Mouse (Mus musculus) forebrain, embryonic 14.5 days (tissue): Measurements from ENCODE around the gene Usp49. TPM values are rescaled to one million over a fixed set of nuclear protein-coding genes. Genes with fewer than 3 reads are reported as not detected.

Experiments used
- ATAC-seq: fragments of 200-750 bp; cut with Nextera tagmentation; 2 replicates; pipeline ENCODE4 v1.8.0; 2017; ENCODE audit warnings: mild to moderate bottlenecking, moderate library complexity
- DNase-seq: peaks from one replicate; pipeline ENCODE4 v3.0.0-alpha.2; 2015; ENCODE audit warnings: low spot score
- H3K27ac ChIP-seq: fragments of 300-500 bp; sonication (generic); 2 replicates; pipeline ENCODE4 v1.5.1; 2014; ENCODE audit warnings: low read depth, mild to moderate bottlenecking, control low read depth, low read length, moderate library complexity
- H3K27me3 ChIP-seq: fragments of 300-500 bp; sonication (generic); replicated peaks from 2 replicates; pipeline ENCODE4 v1.6.1; 2014; ENCODE audit warnings: low read length, control low read depth, mixed read lengths; ENCODE audit not compliant: control insufficient read depth, insufficient read depth
- H3K36me3 ChIP-seq: fragments of 300-500 bp; sonication (generic); 2 replicates; pipeline ENCODE4 v1.6.1; 2014; ENCODE audit warnings: low read length, control low read depth; ENCODE audit not compliant: control insufficient read depth, insufficient read depth
- H3K4me1 ChIP-seq: fragments of 300-500 bp; sonication (generic); 2 replicates; pipeline ENCODE4 v1.6.1; 2014; ENCODE audit warnings: antibody characterized with exemption, low read length, control low read depth; ENCODE audit not compliant: control insufficient read depth, insufficient read depth
- H3K4me2 ChIP-seq: fragments of 300-500 bp; sonication (generic); 2 replicates; pipeline ENCODE4 v1.6.1; 2014; ENCODE audit warnings: mild to moderate bottlenecking, control low read depth, low read length
- H3K4me3 ChIP-seq: fragments of 300-500 bp; sonication (generic); 2 replicates; pipeline ENCODE4 v1.5.1; 2014; ENCODE audit warnings: low read depth, low read length, control low read depth
- H3K9ac ChIP-seq: fragments of 300-500 bp; sonication (generic); 2 replicates; pipeline ENCODE4 v1.6.1; 2014; ENCODE audit warnings: mild to moderate bottlenecking, low read length, control low read depth, moderate library complexity
- H3K9me3 ChIP-seq: fragments of 300-500 bp; sonication (generic); replicated peaks from 2 replicates; pipeline ENCODE4 v1.6.1; 2016; ENCODE audit warnings: low read length, control low read depth, mixed read lengths; ENCODE audit not compliant: control insufficient read depth
- WGBS: fragments of 180-500 bp; shearing (Covaris S2); extraction: QIAGEN DNeasy Blood & Tissue Kit; methylation state at CpG from one replicate; pipeline ENCODE4 v1.1.7; 2014; 5-methylcytosine and 5-hydroxymethylcytosine counted together
- polyA plus RNA-seq: library from polyadenylated mRNA; unstranded; fragments of >200 nt; fragmentation: Nextera tagmentation; extraction: Ambion mirVana; gene quantifications from 2 replicates; pipeline ENCODE4 v1.2.1, GENCODE M21; 2014

Gene Usp49
- polyA plus RNA-seq, 1 experiment from 2014 or later: 6.6 TPM

DNA sequence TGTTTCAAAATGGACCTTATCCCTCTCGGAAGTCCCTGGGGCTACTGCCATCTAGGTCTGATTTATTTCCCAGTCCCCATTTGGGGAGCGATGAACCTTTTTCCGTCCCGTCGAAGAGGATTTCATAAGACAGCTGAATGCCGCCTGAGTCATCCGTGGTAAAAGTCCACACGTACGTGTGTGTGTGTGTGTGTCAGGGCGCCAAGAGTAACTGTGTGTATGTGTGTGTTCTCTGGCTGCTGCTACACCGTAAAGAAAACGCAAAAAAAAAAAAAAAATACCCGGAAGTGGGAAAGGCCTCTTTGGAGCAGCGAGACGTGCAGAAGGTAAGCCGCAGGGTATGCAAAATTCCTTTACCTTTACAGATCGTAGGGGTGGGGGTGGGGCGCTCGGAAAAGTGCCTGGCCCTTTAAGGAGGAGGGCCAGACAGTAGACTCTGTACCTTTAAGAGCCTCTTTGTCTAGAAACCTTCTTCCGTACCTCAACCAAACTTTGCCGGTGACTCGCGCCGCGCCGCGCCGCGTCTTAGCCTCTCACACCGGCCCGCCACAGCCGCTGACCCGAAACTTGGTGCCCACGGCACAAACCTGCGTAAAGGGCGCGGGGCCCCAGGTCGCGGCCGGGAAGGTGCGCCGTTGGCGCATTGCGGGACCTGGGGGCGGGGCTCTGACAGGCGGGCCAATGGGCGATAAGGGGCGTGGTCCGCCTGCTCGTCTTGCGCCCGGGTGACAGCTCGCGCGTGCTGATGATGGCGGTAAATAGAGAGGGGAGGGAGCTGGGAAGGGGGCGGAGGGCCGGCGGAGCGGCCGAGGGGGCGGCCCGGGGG, 1.4 kb upstream of the Usp49 start:
- WGBS: under 1% methylated on average over 60 of the region's 63 CpGs
- DNase-seq: peak; percentile 97
- Histone ChIP-seq H3K9ac (peak overlapping the region; percentile 72), H3K4me1 (peaks cover 24% of the 10 kb centered on the region), H3K9me3 (no peaks in the 10 kb centered on the region), H3K4me3 (peak overlapping the region; percentile 52), H3K36me3 (peaks cover 17% of the 10 kb centered on the region), H3K4me2 (peak overlapping the region; percentile 90), H3K27ac (peak overlapping the region; percentile 96), H3K27me3 (no peaks in the 10 kb centered on the region)
- peak; percentile 94 for ATAC-seq

DNA sequence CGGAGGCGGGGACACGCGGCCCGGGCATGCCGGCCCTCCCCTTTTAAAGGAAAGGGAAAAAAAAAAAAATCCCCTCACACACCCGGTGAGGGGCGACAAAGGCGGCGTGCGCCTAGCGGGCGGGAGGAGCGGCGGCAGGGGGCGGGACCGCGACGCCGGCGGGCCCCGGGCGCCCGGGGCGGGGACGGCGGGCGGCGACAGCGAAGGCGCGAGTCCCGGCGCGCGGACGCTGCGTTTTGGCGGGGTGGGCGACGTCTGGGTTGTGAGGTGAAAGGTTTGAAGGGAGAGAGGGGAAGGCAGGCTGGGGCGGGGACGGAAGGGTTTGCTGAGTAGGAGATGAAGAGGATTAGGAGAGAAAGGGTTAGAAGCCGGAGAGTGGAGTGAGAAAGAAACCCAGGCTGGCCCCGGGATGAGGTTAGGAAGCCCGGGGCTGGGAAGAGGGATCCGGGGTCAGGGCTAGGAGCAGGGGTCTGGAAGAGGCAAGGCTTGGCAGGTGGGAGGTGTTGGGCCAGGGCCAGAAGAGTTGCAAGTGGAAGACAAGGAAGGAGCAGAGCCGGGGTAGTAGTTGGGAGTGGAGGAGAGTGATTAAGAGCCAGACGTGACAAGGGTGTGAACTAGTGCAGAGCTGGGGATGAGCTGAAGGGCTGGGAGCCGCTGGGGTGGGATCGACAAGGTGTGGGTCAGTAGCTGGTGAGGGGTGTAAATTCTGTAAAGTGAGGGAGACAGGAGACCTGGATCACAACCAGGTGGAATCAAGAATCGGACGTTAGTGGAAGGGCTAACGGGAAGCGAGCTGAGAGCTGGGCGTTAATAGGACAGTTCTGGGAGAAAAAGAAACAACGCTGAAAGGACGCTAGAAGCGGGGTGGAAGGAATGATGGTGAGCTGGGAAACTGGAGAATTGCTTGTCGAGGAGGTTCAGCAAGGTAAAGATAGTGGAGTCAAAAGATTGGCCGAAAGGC, 493 bp upstream of the Usp49 start:
- Histone ChIP-seq H3K36me3 (peaks cover 12% of the 10 kb centered on the region; the same call in 1 of the 2 replicates), H3K9me3 (no peaks in the 10 kb centered on the region), H3K9ac (peak overlapping the region; percentile 72), H3K4me2 (peak overlapping the region; percentile 90), H3K4me1 (peaks cover 24% of the 10 kb centered on the region), H3K27me3 (no peaks in the 10 kb centered on the region), H3K27ac (peak overlapping the region; percentile 96), H3K4me3 (peak overlapping the region; percentile 52)
- peak; percentile 59 for DNase-seq
- peak; percentile 74 for ATAC-seq
- under 1% methylated on average over 59 of the region's 61 CpGs for WGBS

DNA sequence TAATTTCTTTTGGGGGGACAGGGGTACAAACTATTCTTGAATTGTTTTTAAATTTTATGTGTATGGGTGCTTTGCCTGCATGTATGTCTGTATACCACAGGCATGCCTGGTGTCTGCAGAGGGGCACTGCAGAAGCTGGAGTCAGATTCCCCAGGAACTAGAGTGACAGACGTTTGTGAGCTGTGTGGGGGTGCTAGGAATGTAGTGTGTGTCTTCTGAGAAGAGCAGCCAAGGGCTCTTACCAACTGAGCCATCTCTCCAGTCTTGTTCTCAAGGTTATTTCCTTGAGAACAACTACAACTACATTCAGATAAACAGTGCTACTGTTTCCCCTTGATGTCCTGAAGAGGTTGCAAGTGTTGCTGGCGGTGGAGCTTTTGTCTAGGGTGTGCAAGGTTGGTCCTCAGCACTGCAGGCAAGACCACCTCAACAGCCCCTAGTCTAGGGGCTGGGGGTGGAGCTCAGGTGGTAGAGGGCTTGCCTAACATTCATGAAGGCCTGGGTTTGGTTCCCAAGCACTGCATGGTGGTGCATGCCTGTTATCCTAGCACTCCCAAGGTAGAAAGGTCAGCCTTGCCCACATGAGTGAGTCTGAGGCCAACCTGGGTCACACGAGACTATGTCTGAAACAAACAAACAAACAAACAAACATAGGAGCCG, 1.8 kb downstream of the Usp49 start:
- peak overlapping the region; percentile 29; the same call in 1 of the 2 replicates for H3K9ac ChIP-seq
- H3K4me2 ChIP-seq: peak overlapping the region; percentile 25; the same call in 1 of the 2 replicates

DNA sequence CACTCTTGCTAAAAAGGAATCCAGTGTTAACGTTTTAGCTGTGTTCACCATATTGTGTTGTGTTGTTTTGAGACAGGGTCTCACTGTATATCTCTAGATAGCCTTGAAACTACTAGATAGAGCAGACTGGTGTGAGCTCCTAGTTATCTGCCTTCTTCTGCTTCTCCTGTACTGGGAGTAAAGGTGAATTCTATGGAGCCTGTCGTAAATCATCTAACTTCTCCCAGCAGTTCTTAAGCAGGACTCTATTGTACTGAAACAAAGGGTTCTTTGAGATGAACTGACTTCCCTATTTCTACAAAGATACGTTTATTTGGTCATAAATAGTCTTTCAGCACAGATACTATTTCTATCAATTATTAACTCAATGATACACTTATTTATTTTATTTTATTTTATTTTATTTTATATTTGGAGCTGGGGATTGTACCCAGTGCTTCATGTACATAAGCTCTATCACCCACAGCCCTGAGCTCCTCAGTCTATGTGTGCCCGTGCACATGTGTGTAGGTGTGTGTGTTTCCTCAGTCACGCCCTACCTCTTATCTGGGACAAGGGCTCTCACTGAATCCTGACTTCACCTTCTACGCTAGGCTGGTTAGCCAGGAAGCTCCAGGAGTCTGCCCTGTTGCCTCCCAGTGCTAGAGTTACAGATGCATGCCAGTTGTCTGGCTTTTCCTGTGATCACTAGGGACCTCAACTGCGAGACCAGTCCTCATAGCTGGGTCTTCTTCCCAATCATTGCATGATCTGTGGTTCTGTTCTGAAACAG, 3.7 kb downstream of the Usp49 start:
- 82% methylated on average over 7 of the region's 7 CpGs for WGBS
- H3K4me3 ChIP-seq: no peak overlapping the region
- H3K4me2 ChIP-seq: no peak overlapping the region
- DNase-seq (no peak), ATAC-seq (no peak)
- no peaks in the 10 kb centered on the region for H3K27me3 ChIP-seq
- H3K4me1 ChIP-seq: peaks cover 19% of the 10 kb centered on the region
- peaks cover 7% of the 10 kb centered on the region; the same call in 1 of the 2 replicates for H3K36me3 ChIP-seq
- no peak overlapping the region for H3K9ac ChIP-seq
- no peaks in the 10 kb centered on the region for H3K9me3 ChIP-seq
- no peak overlapping the region for H3K27ac ChIP-seq

More for the DNA sequence above, 1.8 kb downstream of the Usp49 start:
- H3K4me3 ChIP-seq: no peak overlapping the region
- ATAC-seq (no peak), DNase-seq (no peak)
- H3K27me3 ChIP-seq: no peaks in the 10 kb centered on the region
- peaks cover 7% of the 10 kb centered on the region; the same call in 1 of the 2 replicates for H3K36me3 ChIP-seq
- H3K27ac ChIP-seq: no peak overlapping the region
- peaks cover 24% of the 10 kb centered on the region for H3K4me1 ChIP-seq
- WGBS: 73% methylated on average over 4 of the region's 4 CpGs
- H3K9me3 ChIP-seq: no peaks in the 10 kb centered on the region

DNA sequence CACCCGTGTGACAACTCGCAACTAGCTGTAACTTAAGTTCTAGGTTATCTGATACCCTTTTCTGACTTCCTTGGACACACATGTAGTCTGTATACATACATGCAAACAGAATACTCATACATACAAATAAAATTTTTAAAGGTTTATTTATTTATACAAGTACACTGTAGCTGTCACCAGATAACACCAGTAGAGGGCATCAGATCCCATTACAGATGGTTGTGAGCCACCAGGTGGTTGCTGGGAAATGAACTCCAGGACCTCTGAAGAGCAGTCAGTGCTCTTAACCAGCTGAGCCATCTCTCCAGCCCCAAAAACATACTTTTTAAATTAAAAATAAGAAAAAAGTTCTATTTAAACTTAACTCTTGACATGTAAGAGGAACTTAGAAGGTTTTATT, 12.5 kb downstream of the Usp49 start:
- no peaks in the 10 kb centered on the region for H3K36me3 ChIP-seq
- no peaks in the 10 kb centered on the region for H3K4me1 ChIP-seq
- no peak overlapping the region for H3K9ac ChIP-seq
- ATAC-seq (no peak), DNase-seq (no peak)
- H3K27ac ChIP-seq: no peak overlapping the region
- H3K4me2 ChIP-seq: no peak overlapping the region
- H3K4me3 ChIP-seq: no peak overlapping the region
- H3K27me3 ChIP-seq: no peaks in the 10 kb centered on the region
- WGBS: 89% methylated on average over 2 of the region's 2 CpGs
- no peaks in the 10 kb centered on the region for H3K9me3 ChIP-seq

DNA sequence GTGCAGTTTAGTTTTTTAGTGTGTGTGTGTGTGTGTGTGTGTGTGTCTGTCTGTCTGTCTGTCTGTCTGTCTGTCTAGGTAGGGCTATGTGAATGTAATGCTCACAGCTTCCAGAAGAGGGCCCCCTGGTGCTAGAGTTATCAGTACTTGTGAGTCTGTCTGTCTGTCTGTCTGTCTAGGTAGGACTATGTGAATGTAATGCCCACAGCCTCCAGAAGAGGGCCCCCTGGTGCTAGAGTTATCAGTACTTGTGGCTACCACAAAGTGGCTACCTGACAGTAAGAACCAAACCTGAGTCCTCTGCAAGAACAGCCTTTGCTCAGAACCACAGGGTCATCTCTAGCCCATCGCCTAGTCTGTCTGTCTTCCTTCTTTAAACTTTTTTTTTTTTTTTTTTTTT, 16.2 kb downstream of the Usp49 start:
- no peak overlapping the region for H3K4me2 ChIP-seq
- peak; percentile 48 for DNase-seq
- ATAC-seq: no peak
- no peak overlapping the region for H3K9ac ChIP-seq
- H3K27me3 ChIP-seq: no peaks in the 10 kb centered on the region
- WGBS: 63% methylated on average over 1 of the region's 1 CpGs
- no peak overlapping the region for H3K27ac ChIP-seq
- no peak overlapping the region for H3K4me3 ChIP-seq
- H3K4me1 ChIP-seq: peaks cover 4% of the 10 kb centered on the region; the same call in 1 of the 2 replicates
- H3K36me3 ChIP-seq: peaks cover 6% of the 10 kb centered on the region; the same call in 1 of the 2 replicates
- H3K9me3 ChIP-seq: no peaks in the 10 kb centered on the region

DNA sequence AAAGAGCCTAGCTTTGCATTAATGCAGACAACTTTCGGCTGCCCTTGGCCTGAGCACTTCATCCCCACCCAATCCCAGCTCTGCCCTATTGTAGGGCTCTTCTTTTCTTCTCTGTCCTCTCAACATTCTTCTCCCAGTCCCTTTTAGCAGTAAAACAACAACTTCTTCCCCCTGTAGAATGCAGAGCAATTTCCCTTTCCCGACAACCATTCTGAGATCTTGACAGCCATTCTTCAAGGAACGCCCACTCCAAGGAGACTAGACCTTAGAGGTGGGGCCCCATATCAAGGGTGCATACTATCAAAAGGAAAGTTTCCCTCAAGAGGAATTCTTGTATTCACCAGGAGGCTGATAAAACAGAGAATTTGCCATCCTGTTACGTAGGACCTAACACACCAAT, 18.5 kb downstream of the Usp49 start:
- Histone ChIP-seq H3K36me3 (peaks cover 14% of the 10 kb centered on the region), H3K4me2 (no peak overlapping the region), H3K27ac (no peak overlapping the region), H3K9me3 (no peaks in the 10 kb centered on the region), H3K4me3 (no peak overlapping the region), H3K4me1 (peaks cover 4% of the 10 kb centered on the region; the same call in 1 of the 2 replicates), H3K27me3 (no peaks in the 10 kb centered on the region), H3K9ac (no peak overlapping the region)
- 29% methylated on average over 4 of the region's 4 CpGs for WGBS
- DNase-seq (no peak), ATAC-seq (no peak)

DNA sequence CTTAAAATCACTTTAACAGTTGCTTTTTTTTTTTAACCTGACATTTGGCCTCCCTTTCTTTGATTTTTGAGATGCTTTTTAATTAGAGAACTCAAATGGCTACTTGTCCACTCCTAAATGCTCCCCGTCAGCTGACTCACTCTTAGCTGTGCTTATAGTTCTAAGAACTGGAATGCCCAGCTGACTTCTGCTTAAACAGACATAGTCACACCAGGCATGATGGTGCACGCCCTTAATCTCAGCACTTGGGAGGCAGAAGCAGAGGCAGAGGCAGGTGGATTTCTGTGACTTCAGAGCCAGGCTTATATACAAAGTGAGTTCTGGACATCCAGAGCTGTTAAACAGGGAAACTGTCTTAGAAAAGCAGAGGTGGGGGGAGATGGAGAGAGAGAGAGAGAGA, 21.5 kb downstream of the Usp49 start:
- Histone ChIP-seq H3K27me3 (no peaks in the 10 kb centered on the region), H3K36me3 (peaks cover 30% of the 10 kb centered on the region), H3K4me3 (no peak overlapping the region), H3K27ac (no peak overlapping the region), H3K9ac (no peak overlapping the region), H3K4me2 (no peak overlapping the region), H3K9me3 (no peaks in the 10 kb centered on the region), H3K4me1 (peaks cover 4% of the 10 kb centered on the region; the same call in 1 of the 2 replicates)
- DNase-seq: no peak
- no peak for ATAC-seq
- WGBS: 70% methylated on average over 2 of the region's 2 CpGs
